Mouse (Mus musculus): ENCODE measurements around the gene Rusc2. TPM values are rescaled to one million over a fixed set of nuclear protein-coding genes. Genes with fewer than 3 reads are reported as not detected.

Gene Rusc2
- polyA plus RNA-seq, 1 experiment from 2014 or later = 45.2 TPM

DNA sequence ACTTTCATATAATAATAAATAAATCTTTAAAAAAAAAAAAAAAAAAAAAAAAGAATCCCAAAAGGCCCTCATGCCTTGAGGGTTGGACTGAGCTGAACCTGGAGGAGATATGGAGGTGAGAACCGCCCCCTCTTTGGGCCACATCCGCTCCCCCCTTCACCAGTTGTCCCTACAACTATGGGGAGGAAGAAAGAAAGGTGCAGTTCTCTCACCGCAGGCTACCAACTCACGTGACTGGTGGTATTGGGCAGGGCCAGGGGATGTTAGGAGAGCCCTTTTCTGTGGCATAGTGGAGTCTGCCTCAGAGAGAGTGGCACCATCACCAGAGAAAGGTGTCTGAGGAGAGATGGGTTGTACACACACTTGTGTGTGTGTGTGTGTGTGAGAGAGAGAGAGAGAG is 74.7 kb downstream of the Rusc2 start:
- no peaks in the 10 kb centered on the region for H3K36me3 ChIP-seq
- H3K9ac ChIP-seq (replicated peaks) = no peak overlapping the region
- H3K27ac ChIP-seq (replicated peaks) = no peak overlapping the region
- 25% methylated on average over 4 of the region's 4 CpGs for WGBS
- H3K4me1 ChIP-seq = peaks cover 15% of the 10 kb centered on the region
- peaks cover 47% of the 10 kb centered on the region for H3K27me3 ChIP-seq
- H3K9me3 ChIP-seq = no peaks in the 10 kb centered on the region
- H3K4me2 ChIP-seq (replicated peaks) = no peak overlapping the region
- no peak overlapping the region for H3K4me3 ChIP-seq
- no peak for ATAC-seq (ENCODE audit: low FRiP score, low read depth)

DNA sequence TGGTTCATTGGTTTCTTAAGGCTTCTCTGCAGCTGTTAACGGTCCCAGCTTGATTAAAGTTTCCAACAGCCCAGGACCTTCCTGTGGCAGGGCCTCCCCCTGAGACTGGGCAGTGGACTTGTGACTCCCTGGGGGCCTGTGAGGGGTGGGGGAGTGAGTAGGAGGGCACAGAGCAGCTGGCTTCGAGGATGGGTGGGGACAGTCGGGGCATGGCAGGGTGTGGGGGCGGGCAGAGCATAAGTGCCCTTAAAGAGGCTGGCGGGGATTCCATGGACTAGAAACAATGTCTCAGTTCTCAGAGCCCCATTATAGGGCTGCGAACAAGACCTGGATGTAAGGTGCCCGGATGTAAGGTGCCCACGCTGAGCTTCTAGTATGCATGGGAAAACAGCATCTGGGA is 75.3 kb downstream of the Rusc2 start:
- Histone ChIP-seq H3K27me3 (peaks cover 41% of the 10 kb centered on the region), H3K27ac (replicated peaks) (no peak overlapping the region), H3K4me3 (no peak overlapping the region), H3K4me2 (replicated peaks) (no peak overlapping the region), H3K9ac (replicated peaks) (no peak overlapping the region), H3K36me3 (no peaks in the 10 kb centered on the region), H3K9me3 (no peaks in the 10 kb centered on the region), H3K4me1 (peaks cover 15% of the 10 kb centered on the region)
- 24% methylated on average over 8 of the region's 8 CpGs for WGBS
- ATAC-seq (ENCODE audit: low FRiP score, low read depth) = no peak

DNA sequence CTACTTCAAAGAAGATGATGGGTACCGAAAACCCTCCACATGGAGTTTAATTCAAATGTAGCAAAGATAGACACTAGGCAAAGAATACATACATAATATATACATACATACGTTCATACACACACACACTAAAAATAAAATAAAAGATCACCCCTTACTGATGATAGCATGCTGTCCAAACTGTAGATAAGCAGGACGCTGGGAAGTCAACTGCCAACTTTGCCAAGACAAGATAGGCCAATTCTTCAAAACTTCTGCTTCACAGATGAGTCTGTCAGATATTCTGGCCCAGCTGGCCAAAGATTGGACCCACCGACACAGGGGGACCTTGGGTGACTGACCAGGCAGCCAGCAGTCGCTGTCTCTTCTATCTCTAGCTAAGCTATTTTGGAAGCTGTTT is 81.3 kb downstream of the Rusc2 start:
- H3K27me3 ChIP-seq = 0 out of 2 replicates have a peak, but pooled peaks cover 4% of the 10 kb centered on the region
- ATAC-seq (ENCODE audit: low FRiP score, low read depth) = no peak
- no peak overlapping the region for H3K4me2 ChIP-seq (replicated peaks)
- H3K4me1 ChIP-seq = no peaks in the 10 kb centered on the region
- no peak overlapping the region for H3K9ac ChIP-seq (replicated peaks)
- no peaks in the 10 kb centered on the region for H3K36me3 ChIP-seq
- H3K27ac ChIP-seq (replicated peaks) = no peak overlapping the region
- H3K9me3 ChIP-seq = no peaks in the 10 kb centered on the region
- WGBS = 88% methylated on average over 5 of the region's 5 CpGs
- H3K4me3 ChIP-seq = no peak overlapping the region

DNA sequence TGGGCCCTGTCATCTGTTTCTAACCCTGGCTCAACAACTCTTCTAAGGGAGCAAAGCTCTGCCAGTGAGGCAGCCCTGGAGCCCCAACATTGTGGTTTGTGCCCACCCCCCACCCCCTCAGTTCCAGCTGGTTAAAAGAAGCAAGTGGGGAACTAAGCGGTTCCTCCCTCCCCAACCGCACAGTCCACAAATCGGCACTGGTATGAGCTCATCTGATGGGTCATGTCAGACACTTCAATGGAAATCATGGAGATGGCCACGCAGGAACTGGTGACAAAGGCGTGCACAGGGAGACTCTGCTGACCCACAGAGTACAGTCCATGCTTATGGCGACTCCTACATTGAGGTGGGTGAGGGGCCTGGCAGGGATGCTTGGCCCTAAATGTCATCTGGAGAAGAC is 84.2 kb downstream of the Rusc2 start:
- H3K4me1 ChIP-seq = no peaks in the 10 kb centered on the region
- H3K9me3 ChIP-seq = no peaks in the 10 kb centered on the region
- no peaks in the 10 kb centered on the region for H3K36me3 ChIP-seq
- no peak overlapping the region for H3K27ac ChIP-seq (replicated peaks)
- WGBS = 93% methylated on average over 6 of the region's 6 CpGs
- H3K9ac ChIP-seq (replicated peaks) = no peak overlapping the region
- H3K4me3 ChIP-seq = no peak overlapping the region
- no peaks in the 10 kb centered on the region for H3K27me3 ChIP-seq
- no peak for ATAC-seq (ENCODE audit: low FRiP score, low read depth)
- H3K4me2 ChIP-seq (replicated peaks) = no peak overlapping the region

DNA sequence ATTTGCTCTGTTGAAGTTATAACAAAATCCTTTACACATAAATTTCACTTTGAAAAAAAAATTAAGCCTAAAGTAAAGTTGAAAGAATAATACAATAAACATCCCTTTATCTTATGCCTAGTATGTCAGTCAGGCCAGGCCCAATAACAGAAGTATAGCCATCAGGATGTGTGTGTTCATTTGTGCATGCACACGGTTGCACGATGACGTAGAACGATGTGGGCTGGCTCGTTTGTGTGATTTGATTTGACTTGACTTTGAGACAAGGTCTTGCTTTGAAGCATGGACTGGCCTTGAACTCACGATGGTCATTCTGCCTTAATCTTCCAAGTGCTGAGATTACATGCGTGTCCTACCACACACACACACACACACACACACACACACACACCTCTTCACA is 85.1 kb downstream of the Rusc2 start:
- H3K9ac ChIP-seq (replicated peaks) = no peak overlapping the region
- no peak overlapping the region for H3K27ac ChIP-seq (replicated peaks)
- no peaks in the 10 kb centered on the region for H3K36me3 ChIP-seq
- H3K27me3 ChIP-seq = no peaks in the 10 kb centered on the region
- no peaks in the 10 kb centered on the region for H3K9me3 ChIP-seq
- no peaks in the 10 kb centered on the region for H3K4me1 ChIP-seq
- no peak overlapping the region for H3K4me3 ChIP-seq
- H3K4me2 ChIP-seq (replicated peaks) = no peak overlapping the region
- WGBS = 90% methylated on average over 7 of the region's 7 CpGs
- ATAC-seq (ENCODE audit: low FRiP score, low read depth) = no peak

DNA sequence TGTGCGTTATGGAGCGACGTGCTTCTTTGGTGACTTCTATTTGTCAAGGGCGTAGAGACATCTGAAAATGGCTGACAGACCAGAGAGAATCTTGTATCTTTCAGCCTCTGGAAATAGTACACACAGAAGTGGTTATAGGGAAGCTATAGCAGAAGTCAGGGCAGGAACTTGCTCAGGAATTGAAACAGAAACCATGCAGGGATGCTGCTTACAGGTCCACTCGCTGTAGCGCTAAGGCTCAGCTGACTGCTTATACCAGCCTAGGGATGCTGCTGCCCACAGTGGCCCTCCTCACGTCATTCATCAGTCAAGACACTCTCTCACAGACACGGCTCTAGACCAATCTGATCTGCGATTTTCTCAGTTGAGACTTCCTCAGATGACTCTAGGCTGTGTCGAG is 88.5 kb downstream of the Rusc2 start:
- Histone ChIP-seq H3K9me3 (no peaks in the 10 kb centered on the region), H3K36me3 (no peaks in the 10 kb centered on the region), H3K9ac (replicated peaks) (no peak overlapping the region), H3K27me3 (no peaks in the 10 kb centered on the region), H3K4me3 (no peak overlapping the region), H3K27ac (replicated peaks) (no peak overlapping the region), H3K4me2 (replicated peaks) (no peak overlapping the region), H3K4me1 (no peaks in the 10 kb centered on the region)
- WGBS = 94% methylated on average over 10 of the region's 10 CpGs
- no peak for ATAC-seq (ENCODE audit: low FRiP score, low read depth)

DNA sequence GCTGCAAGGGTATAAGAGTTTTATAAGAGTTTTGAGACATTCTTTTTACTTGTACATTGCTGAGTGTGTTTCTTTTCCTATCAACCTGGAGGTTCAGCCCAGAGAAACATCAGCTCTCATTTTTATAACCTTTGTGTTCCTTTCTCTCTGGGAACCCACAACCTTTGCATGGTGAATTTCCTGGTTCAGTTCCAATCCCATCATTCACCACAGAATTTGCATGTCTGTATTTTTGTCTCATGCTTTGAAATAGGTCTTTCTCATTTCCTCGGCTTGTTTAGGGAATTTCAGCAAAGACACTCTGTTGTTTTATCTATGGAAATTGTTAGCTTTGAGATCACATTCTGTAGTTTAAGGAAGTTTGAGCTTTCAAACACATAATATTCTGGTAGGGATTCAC is 91.9 kb downstream of the Rusc2 start:
- Histone ChIP-seq H3K27me3 (no peaks in the 10 kb centered on the region), H3K9ac (replicated peaks) (no peak overlapping the region), H3K36me3 (no peaks in the 10 kb centered on the region), H3K4me1 (no peaks in the 10 kb centered on the region), H3K27ac (replicated peaks) (no peak overlapping the region), H3K4me2 (replicated peaks) (no peak overlapping the region), H3K4me3 (no peak overlapping the region), H3K9me3 (no peaks in the 10 kb centered on the region)
- ATAC-seq (ENCODE audit: low FRiP score, low read depth) = no peak
- WGBS = 68% methylated on average over 1 of the region's 1 CpGs

DNA sequence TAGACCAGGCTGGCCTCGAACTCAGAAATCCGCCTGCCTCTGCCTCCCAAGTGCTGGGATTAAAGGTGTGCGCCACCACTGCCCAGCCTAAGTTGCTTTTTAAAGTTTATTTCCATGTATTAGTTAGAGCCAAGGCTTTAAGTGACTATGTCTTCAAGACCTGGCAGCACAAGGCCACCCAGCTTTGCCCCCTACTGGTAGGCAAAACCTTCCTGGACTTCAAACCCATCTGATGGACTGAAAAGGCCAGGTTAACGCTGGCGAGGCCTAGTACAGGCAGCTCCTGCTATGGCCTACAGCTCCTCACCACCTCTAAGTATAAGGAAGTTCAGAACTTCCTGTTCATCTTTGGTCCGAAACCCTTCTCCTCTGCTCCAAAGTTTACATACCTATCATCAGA is 94.8 kb downstream of the Rusc2 start:
- WGBS = 89% methylated on average over 6 of the region's 6 CpGs
- no peaks in the 10 kb centered on the region for H3K27me3 ChIP-seq

More for the DNA sequence above, 94.8 kb downstream of the Rusc2 start:
- H3K4me1 ChIP-seq = no peaks in the 10 kb centered on the region
- no peak for ATAC-seq (ENCODE audit: low FRiP score, low read depth)
- no peaks in the 10 kb centered on the region for H3K36me3 ChIP-seq
- H3K4me2 ChIP-seq (replicated peaks) = no peak overlapping the region
- H3K4me3 ChIP-seq = no peak overlapping the region
- no peak overlapping the region for H3K27ac ChIP-seq (replicated peaks)
- no peak overlapping the region for H3K9ac ChIP-seq (replicated peaks)
- no peaks in the 10 kb centered on the region for H3K9me3 ChIP-seq

Other genes with a start within 250 kb of the Rusc2 start
- 0.22 and 0.46 TPM in 2 replicates for gene Atp8b5, start 114.8 kb upstream of the Rusc2 start, polyA plus RNA-seq (2016; fragmentation: Nextera tagmentation; extraction: Ambion mirVana)
- gene Fam166b, start 47.2 kb downstream of the Rusc2 start, polyA plus RNA-seq (2016; fragmentation: Nextera tagmentation; extraction: Ambion mirVana) = 0.28 and 0.38 TPM in 2 replicates
- 12.7 and 15.0 TPM in 2 replicates for gene Tesk1, start 60.0 kb downstream of the Rusc2 start, polyA plus RNA-seq (2016; fragmentation: Nextera tagmentation; extraction: Ambion mirVana)
- 2.0 and 2.9 TPM in 2 replicates for gene Cd72, start 72.6 kb downstream of the Rusc2 start, polyA plus RNA-seq (2016; fragmentation: Nextera tagmentation; extraction: Ambion mirVana)
- gene Sit1, start 101.8 kb downstream of the Rusc2 start, polyA plus RNA-seq (2016; fragmentation: Nextera tagmentation; extraction: Ambion mirVana) = not detected in 2 replicates
- gene Ccdc107, start 110.9 kb downstream of the Rusc2 start, polyA plus RNA-seq (2016; fragmentation: Nextera tagmentation; extraction: Ambion mirVana) = 45.0 and 47.9 TPM in 2 replicates
- gene Arhgef39, start 117.7 kb downstream of the Rusc2 start, polyA plus RNA-seq (2016; fragmentation: Nextera tagmentation; extraction: Ambion mirVana) = 33.1 TPM in 2 replicates
- gene Car9, start 125.0 kb downstream of the Rusc2 start, polyA plus RNA-seq (2016; fragmentation: Nextera tagmentation; extraction: Ambion mirVana) = 0.52 and 0.61 TPM in 2 replicates
- gene Tpm2, start 141.8 kb downstream of the Rusc2 start, polyA plus RNA-seq (2016; fragmentation: Nextera tagmentation; extraction: Ambion mirVana) = 46.0 and 61.3 TPM in 2 replicates
- 48.8 and 64.1 TPM in 2 replicates for gene Creb3, start 180.4 kb downstream of the Rusc2 start, polyA plus RNA-seq (2016; fragmentation: Nextera tagmentation; extraction: Ambion mirVana)
- gene Tln1, start 180.7 kb downstream of the Rusc2 start, polyA plus RNA-seq (2016; fragmentation: Nextera tagmentation; extraction: Ambion mirVana) = 64.5 and 64.6 TPM in 2 replicates
- 31.8 and 37.2 TPM in 2 replicates for gene Rgp1, start 196.7 kb downstream of the Rusc2 start, polyA plus RNA-seq (2016; fragmentation: Nextera tagmentation; extraction: Ambion mirVana)
- gene Gba2, start 196.9 kb downstream of the Rusc2 start, polyA plus RNA-seq (2016; fragmentation: Nextera tagmentation; extraction: Ambion mirVana) = 49.2 and 52.6 TPM in 2 replicates
- gene Msmp, start 202.5 kb downstream of the Rusc2 start, polyA plus RNA-seq (2016; fragmentation: Nextera tagmentation; extraction: Ambion mirVana) = 0.51 and 1.8 TPM in 2 replicates
- 24.9 TPM in 2 replicates for gene Npr2, start 250.0 kb downstream of the Rusc2 start, polyA plus RNA-seq (2016; fragmentation: Nextera tagmentation; extraction: Ambion mirVana)

All from midbrain, embryonic 12.5 days (tissue).